Mouse (Mus musculus) adrenal gland, adult 2 months (tissue): ENCODE data around the gene Mrto4. TPM values are rescaled to one million over a fixed set of nuclear protein-coding genes. Genes with fewer than 3 reads are reported as not detected.
"Not testable (repeated sequence)": the region's sequence is repeated elsewhere in the genome, so short reads cannot be mapped to it uniquely, and the experiment has no call there.

Experiments
- DNase-seq: peaks from one replicate; pipeline ENCODE4 v3.0.0; 2021
- long read RNA-seq: library from polyadenylated mRNA; stranded (forward); transcript quantifications from one replicate; pipeline ENCODE4 v2.0.0, GENCODE M21; 2021
- polyA plus RNA-seq: library from polyadenylated mRNA; depleted of rRNA; stranded (reverse); fragments of >200 nt; gene quantifications from 2 replicates; pipeline ENCODE4 v1.2.3, GENCODE M21; 2012; rRNA removed
- total RNA-seq, 2 experiments: library from RNA; stranded (reverse); gene quantifications; 2 replicates each; pipeline ENCODE4 v1.2.3; 2021

Gene Mrto4
- total RNA-seq (10 to 100 TPM; 54.1 to 70.6 TPM), polyA plus RNA-seq (13.8 and 18.3 TPM in 2 replicates)
- long read RNA-seq, transcript Mrto4-202 (8 exons, 1,221 nt), result major isoform, 42 of 44 reads
- long read RNA-seq, partial matches to known transcripts, result 0 of 44 reads
- long read RNA-seq, other reads (novel, unspliced or antisense), result 1 of 44 reads

DNA sequence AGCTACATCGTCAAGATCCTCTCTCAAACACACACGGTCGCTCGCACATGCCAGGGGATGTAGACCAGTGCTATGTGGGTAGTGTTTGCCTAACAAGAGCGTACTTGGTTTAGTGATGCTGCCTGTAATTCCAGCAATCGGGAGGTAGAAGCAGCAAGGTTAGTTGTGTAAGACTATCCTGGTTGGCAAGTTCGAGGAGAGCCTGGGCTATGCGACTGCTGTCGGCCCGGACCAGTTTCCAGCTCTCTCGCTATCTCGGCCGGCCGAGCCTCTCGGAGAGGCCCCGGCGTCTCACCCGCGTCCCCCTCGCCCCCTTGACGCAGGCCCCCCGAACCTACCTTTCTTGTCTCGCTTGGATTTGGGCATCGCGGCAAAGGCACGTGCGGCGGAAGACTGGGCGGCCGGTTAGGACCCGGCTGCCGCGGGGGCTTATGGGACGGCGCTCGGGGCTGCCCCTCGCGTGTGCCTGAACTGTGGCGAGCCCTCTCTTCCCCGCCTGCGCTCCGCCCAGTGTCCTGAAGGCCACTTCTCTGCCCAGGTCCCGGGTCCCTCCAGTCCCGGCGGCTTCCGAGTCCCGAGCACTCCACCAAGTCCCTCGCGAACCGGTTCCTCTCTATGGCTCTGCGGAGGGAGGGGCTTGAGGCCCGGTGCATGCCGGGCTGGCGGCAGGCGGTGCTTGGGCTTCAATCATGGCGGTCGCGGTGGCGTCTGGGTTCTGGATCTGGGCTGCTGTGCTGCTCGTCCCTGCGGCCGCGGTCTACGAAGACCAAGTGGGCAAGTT is at the start of gene Mrto4, which contains the start of the genes Emc1 and Ubr4:
TSS of gene Mrto4 (minus strand) at position 646 of the 781 bp plus-strand sequence.
TSS of gene Emc1 (plus strand) at position 657 of the 781 bp plus-strand sequence.
TSS of gene Ubr4 (plus strand) at position 679 of the 781 bp plus-strand sequence.
- peak; percentile 93 for DNase-seq

DNA sequence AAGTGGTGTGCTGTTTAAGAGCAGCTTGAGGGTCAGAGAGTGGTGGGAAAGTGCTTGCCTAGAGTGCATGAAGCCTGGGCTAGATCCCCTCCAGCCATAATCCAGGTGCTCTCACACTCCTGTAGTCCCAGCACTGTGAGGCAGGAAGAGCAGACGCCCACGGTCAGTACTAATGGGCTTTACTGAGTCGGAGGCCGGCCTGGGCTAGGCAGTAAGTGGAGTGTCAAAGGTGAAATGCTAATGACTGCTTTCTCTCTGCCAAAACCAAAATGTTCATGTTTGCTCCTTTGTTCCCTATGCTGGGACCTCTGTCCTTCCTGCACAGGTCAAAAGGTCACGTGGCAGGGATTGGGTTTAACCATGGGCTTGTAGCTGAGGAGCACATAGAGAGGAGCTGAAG is 48.1 kb upstream of the Mrto4 start:
- DNase-seq, result no peak

DNA sequence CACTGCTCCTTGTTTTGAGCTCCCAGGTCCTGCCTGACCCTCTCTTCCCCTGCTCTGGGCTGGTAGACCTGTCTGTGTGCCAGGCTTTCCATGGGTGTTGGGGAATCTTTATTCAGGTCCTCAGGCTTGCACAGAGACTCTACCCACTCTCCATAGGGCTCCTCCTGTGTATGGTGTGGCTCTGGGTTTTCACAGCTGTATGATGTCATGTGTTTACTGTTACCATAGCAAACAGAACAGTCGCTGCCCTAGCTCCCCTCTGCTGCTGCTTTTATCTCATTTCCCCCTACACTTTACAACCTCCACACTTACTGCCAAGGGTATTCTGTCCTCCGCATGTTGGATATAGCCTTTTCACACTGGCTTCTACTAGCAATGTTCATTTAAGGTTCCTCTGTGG is 43.1 kb upstream of the Mrto4 start:
- DNase-seq, result no peak

DNA sequence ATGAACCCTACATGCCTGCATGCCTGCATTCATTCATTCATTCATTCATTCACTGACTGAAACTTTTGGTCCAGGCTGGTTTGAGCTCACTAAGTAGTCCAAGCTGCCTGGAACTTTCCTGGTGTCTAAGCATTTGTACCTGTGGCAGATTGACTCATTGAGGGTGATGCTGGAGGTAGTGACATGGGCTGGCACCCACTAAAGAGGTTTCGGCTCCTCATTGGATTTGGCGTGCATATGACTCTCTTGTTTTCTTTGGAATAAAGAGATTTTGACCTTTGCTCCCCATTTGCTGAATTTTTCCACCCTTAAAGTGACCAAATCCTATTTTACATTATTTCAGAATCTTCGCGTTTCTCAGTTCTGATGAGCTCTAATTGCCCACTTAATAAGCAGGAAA is 37.2 kb upstream of the Mrto4 start:
- DNase-seq, result no peak

DNA sequence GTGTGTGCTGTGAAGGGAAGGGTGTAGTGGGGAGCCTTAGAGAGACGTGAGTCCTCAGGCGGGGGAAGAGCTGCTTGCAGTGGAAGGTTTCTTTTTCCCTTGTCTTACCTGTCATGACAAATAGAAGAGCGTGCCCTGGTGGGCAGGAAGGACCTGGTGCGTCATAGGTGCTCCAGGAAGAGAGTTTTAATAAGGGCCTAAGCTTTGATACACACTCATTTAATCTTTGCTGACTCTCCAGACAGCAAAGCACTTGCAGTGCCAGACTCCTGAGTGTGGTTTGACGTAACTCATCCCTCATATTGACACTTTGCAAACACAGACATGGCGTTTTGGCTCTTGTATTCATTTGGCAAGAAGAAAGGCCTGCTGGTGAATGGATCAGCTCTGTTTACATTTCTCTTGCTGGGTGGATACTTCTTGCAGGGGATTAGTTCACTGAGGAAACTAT is 34.5 kb upstream of the Mrto4 start:
- peak; percentile 46 for DNase-seq

DNA sequence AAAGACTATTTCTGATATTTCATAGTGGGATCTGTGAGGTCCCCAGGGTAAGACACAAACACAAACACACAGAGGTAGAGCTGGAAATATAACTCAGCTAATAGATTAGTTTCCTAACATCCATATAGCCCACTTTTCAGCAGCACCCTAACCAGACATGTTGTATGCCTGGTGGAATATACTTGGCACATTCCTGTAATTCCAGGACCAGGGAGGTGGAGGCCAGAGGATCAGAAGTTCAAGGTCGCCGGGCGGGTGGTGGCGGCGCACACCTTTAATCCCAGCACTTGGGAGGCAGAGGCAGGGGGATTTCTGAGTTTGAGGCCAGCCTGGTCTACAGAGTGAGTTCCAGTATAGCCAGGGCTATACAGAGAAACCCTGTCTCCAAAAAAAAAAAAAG is 33.5 kb upstream of the Mrto4 start:
- DNase-seq, result not testable (repeated sequence)

DNA sequence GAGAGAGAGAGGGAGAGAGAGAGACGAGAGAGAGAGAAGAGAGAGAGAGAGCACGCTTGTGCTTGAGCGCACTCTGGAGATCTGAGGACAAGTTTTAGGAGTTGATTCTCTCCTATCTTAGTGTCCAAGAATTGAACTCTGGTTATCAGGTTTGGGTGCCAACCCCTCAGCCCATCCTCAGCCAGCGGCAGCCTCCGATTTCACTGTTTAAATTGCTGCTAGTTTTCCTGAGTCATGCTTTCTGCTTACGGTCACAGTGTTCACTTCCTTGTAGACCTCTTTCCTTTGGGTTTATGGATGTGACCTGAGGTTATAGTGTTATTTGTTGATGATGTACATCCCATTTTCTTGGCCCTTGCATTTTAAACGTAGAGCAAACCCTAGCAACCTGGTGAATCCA is 29.9 kb upstream of the Mrto4 start:
- no peak for DNase-seq

DNA sequence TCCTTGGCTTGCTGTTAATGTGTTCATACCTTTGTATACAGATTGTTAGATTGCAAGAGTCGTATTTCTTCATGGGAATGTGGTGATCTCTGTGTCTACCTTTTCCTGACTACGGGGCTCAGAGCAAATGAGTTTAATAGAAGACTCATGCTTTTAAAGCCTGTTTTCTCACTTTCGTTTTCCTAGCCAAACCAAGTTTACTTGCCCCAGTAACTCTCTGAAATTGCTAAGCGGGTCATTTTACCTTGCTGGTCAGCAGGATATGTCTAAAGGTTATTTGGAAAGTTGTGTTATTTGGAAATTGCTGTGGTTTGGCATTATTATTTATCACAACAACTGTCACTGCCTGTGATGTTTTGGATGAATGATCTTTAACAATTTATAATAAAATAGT is 29.1 kb upstream of the Mrto4 start:
- no peak for DNase-seq

DNA sequence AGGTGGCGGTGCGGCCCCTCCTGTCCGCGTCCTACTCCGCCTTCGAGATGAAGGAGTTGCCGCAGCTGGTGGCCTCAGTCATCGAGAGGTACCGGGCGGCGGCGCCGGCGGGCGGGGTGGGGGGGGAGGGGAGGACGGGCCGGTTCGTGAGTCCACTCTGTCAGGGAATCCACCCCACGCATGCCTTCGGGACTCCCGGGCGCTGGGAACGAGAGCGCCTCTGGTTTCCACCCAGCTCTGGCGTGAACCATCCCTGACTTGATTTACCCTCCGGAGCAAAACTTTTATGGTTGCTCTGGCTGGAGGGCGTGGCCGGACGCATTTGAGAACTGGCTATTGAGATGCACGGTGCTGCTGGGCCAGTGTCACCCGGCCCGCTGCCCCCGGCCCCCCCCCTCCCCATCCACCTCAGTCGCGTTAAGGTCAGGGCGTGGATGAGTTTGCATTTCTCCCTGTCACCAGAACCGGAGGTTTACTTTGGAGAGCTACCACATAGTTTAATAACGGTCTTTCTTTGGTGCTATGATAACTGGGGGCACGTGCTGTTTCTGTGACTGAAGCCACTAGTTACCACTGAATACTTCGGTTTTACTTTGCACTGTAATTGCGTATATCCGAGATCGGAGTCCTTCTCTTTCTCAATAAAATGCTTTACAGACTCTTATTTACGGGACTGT is 28.5 kb upstream of the Mrto4 start:
- no peak for DNase-seq

DNA sequence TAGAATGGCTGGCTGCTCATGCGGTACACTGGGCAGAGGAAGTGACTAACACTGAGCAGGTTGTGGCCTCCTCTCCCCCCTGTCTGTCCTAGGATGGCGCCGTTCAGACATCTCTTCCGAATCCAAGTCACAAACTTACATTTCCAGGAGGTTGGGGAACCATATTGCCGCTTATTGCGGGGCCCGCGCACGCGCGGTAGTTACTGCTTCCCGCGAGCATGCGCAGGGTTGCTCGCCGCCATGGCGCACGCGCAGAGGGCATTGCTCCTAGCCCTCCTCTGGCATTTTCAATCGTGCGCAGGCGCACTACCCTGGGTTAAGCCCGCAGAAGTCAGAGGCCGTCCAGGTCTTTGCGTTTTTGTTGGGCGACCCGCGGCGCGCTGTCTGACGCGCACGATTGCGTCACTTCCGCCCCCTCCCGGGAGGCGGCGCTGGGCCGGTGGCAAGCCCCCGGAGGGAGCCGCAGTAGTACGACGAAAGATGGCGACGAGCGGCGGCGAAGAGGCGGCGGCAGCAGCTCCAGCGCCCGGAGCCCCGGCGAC is 27.9 kb upstream of the Mrto4 start:
- DNase-seq, result peak; percentile 100

DNA sequence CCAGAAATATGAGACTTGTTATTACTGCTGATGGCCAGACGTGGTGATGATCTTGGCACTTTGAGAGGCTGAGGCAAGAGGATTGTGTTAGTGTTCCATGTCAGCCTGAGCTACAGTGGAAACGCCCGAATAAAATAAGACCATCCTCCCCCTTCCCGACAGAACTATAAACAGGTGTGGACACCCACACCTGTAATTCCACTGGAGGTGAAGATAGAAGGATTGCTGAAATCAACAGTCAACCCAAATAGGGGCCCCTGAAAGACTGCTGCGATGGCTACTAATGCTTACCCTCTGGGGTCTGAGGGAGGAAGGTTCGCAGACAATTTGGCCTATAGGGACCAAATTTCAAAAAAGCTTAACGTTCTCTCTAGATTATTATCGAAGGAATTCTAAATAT is 27.3 kb upstream of the Mrto4 start:
- DNase-seq, result no peak

DNA sequence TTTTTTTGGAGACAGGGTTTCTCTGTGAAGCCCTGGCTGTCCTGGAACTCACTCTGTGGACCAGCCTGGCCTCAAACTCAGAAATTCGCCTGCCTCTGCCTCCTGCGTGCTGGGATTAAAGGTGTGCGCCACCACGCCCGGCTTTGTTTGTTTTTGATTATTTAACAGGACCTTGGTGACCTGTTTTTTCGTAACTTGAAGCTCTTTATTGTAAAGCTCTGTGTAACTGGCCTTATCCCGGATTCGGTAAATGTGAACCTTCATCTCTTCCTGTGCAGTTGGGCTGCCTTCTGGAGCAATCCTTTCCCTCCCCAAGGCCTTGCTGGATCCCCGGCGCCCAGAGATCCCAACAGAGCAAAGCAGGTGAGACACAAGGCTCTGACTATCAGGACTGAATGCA is 21.2 kb upstream of the Mrto4 start:
- no peak for DNase-seq

DNA sequence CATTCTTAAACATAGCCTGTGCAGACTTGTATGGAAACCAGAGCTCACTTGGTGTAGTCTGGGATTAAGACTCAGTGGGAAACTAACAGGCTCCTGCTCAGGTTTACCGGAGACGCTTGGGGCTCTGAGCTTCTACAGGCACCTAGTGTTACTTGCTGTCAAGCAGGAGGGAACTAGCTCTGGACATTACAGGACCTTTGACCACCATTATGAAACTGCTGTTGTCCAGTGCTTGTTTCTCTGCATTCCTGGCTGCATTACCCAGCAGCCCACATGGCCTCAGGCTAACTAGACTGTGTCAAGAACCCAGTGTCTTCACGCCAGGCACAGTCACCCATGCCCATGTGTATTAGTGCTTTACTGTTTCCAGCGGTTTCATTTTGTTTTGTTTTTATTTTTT is 20.8 kb upstream of the Mrto4 start:
- no peak for DNase-seq

DNA sequence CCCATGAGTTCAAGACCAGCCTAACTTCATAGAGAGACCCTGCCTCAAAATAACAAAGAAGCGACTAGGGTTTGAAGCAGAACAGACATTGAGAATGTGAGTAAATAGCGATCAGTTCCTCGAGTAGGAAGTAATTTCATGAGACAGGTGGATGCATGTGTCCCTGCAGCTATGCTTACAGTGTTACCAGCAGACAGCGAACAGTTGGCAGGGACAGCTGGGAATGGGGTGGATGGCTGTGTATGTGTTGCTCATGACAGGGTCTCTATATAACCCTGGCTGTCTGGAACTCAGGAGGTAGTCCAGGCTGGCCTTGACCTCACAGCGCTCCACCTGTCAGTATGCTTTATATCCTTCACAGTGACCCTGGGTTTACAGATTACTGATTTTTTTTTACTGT is 15.7 kb upstream of the Mrto4 start:
- no peak for DNase-seq

DNA sequence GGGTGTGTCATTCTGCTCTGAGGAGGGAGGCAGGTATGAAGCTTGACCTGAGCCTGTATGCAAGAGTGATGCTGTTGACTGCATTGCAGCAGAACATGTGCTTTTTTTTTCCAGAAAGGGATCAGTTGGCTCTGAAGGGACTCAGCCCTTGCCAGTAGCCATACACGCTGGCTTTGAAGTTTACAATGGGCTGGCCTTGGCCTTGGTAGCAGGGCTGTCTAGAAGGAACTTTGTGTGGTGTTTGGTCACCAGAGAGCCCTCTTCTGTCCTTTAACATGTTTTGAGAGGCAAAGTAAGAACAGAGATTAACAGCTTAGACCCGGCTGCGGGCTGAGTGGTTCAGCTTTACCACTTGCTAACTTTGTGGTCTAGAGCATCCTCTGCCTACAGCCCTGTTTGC is 15.0 kb upstream of the Mrto4 start:
- DNase-seq, result peak; percentile 40

DNA sequence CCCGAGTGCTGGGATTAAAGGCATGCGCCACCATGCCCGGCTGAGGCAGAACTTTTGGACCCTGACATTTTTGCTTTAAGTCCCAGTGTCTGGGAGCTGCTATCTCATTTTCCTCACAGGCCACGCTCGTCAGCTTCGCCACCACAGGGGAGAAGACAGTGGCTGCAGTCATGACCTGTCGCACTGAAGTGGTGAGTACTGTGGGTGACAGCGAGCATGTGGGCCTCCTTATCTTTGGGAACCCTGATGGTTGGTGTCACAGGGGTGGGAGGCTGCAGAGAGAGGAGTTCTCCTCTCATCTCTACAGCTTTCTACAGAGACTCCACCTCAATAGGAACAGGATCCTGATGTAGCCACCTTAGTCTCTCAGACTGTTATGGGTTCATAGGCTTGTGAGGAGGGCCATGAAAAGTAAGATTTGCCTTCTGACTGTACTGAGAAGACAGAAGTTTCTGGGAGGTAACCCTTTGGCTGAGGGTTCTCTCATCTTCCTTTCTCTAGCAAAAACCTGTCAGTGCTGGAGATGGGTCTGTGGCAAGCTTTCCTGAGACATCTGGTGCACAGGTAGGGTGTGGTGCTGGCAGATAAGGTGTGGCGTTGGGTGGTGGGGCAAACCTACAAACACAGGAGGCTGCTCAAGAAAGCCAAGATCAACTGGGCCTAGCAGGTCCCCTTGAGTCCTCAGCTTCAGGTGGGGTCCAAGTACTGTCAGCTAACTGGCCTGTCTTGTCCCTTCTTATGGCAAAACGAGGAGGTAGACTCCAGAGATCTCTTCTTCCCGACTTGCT is 8.6 kb upstream of the Mrto4 start:
- DNase-seq, result no peak

DNA sequence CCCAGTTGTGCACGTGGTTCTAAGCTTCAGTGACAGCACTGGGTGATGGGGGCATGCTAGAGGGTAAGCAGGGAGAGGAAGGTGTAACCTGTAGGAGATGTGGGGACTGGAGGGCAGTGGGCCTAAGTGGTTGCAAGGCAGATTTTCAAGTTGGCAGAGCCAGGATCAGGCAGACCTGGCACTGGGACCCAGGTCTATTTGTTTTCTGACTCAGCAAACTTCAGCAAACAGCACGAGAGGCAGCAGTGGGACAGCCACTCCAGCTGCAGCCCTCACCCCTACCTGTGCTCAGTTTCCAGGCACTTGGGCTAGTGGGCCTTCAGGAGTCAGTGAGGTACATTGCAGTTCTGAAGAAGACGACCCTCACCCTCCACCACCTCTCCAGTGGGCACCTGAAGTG is 4.8 kb upstream of the Mrto4 start:
- no peak for DNase-seq

DNA sequence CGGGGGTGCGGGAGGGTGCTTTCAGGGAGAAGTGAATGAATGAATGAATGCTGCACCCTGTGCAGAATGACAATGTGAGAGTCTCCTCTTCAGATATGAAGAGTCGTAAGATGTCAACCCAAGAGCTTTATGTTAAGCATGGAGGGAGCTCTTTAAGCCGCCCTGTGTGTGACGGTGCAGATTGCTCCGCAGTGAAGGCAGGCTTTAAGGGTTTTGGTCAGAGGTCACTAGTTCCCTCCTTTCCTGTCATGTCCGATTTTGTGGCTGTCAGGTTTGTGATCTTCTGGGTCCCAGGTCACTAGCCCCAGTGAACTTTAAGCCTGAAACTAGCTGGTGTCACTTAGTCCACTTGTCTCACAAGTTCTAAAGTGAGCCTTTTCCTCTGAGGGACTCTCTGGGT is 456 bp upstream of the Mrto4 start:
- no peak for DNase-seq

DNA sequence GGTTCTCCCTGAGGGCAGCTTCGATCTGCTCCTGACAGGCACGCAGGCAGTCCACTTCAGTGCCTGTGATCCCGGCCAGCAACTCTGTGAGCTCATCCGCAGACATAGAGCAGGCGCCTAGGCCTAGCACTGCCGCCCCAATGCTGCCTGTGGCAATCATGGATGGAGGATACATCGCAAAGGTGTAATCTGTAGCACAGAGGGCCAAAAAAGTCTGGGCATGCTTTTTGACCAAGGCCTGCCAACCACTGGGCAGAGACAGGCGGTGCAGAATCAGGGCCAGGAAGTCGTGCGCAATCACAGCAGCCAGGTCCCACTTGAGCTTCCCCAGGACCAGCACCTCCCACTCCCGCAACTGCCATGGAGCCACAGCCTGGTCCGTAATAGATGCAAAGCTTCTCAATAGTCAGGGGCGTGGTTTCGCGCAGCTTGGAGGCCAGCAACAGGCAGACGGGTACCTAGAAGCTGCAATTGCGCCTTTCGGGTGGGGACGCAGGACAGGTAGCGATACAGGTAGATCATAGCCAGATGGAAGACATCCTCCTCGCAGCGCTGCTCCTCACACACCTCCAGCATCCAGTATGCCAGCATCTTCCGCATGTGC is 6.9 kb downstream of the Mrto4 start:
- no peak for DNase-seq

DNA sequence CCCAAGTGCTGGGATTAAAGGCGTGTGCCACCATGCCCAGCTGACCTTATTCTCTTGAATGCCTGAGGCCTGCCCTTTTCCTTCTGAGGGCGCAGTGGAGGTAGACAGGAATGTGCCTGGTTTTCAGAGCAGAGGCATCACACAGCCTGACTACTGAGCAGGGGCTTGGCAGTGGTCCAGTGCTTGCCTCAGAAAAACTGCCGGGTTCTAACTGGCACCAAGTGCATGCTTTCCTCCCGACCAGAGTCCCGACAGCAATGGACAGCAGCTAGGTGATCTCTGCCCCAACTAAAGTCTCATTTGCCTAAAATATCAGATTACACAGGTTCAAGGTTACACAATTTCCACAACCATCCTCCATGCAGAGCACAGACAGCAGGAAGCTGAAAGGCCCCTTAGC is 8.7 kb downstream of the Mrto4 start:
- peak; percentile 56 for DNase-seq

DNA sequence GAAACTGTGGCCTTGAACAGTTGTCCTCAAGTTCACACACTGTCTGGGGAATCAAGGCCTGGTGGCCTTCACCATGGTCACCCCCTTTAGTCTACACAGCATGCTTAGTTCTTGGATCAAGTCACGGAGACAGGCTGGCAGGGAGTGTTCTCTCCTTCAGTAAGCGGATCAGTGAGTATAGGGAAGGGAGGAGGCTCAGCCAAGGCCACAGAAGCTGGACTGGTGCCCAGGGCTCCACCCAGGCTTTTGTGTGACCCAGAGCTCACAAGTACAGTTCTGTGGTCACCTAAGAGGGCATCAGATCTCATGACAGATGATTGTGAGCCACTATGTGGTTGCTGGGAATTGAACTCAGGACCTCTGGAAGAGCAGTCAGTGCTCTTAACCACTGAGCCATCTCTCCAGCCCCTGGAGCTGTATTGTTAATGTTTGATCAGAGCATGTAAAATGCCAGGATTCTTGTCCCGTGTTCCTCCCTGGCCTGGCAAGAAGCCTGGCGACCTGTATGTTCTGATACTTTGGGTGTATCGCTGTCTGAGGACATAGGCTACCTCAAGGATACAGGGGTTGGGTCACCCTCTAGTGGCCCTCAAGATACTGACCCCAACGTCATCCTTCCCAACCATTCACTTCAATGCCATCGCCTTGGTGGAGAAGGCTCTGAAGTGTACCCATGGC is 10.7 kb downstream of the Mrto4 start:
- peak; percentile 87 for DNase-seq
